Mouse (Mus musculus) heart, embryonic 10.5 days (tissue): Measurements from ENCODE around the gene Tnfsfm13. TPM values are rescaled to one million over a fixed set of nuclear protein-coding genes. Genes with fewer than 3 reads are reported as not detected.

Experiments
- DNase-seq: peaks from one replicate; pipeline ENCODE4 v3.0.0-alpha.2; 2017; ENCODE audit warnings: low spot score
- H3K27ac ChIP-seq: fragments of 300-500 bp; sonication (generic); 2 replicates; pipeline ENCODE4 v1.5.1; 2016; ENCODE audit warnings: mild to moderate bottlenecking
- H3K27me3 ChIP-seq: fragments of 300-500 bp; sonication (generic); 2 replicates; pipeline ENCODE4 v1.6.1; 2016; ENCODE audit warnings: mild to moderate bottlenecking; ENCODE audit not compliant: poor library complexity, insufficient read depth, severe bottlenecking
- H3K36me3 ChIP-seq: fragments of 300-500 bp; sonication (generic); 2 replicates; pipeline ENCODE4 v1.6.1; 2016; ENCODE audit warnings: mild to moderate bottlenecking, moderate library complexity
- H3K4me1 ChIP-seq: fragments of 300-500 bp; sonication (generic); 2 replicates; pipeline ENCODE4 v1.6.1; 2016; ENCODE audit warnings: mild to moderate bottlenecking
- H3K4me3 ChIP-seq: fragments of 300-500 bp; sonication (generic); 2 replicates; pipeline ENCODE4 v1.5.1; 2016; ENCODE audit warnings: mild to moderate bottlenecking, moderate library complexity
- H3K9me3 ChIP-seq: fragments of 300-500 bp; sonication (generic); 2 replicates; pipeline ENCODE4 v1.6.1; 2016; ENCODE audit warnings: mild to moderate bottlenecking, moderate library complexity
- WGBS: fragments of 180-500 bp; shearing (Covaris S2); methylation state at CpG from one replicate; pipeline ENCODE4 v1.1.7; 2016; 5-methylcytosine and 5-hydroxymethylcytosine counted together
- polyA plus RNA-seq: library from polyadenylated mRNA; unstranded; fragments of >200 nt; fragmentation: Nextera tagmentation; extraction: Ambion mirVana; gene quantifications from 2 replicates; pipeline ENCODE4 v1.2.1, GENCODE M21; 2016

The Tnfsfm13 gene
- polyA plus RNA-seq, 1 experiment from 2014 or later, result 1.8 TPM

GRCm38 (mm10) chr11:69699595-69699994 lies 3.7 kb upstream of the Tnfsfm13 start:
- 22% methylated on average over 1 of the region's 1 CpGs for WGBS
- H3K4me3 ChIP-seq, result 0 out of 2 replicates have a peak overlapping the region, but pooled peaks have one; percentile 15
- H3K9me3 ChIP-seq, result no peaks in the 10 kb centered on the region
- H3K27ac ChIP-seq, result peak overlapping the region; percentile 56; the same call in 1 of the 2 replicates
- H3K36me3 ChIP-seq, result no peaks in the 10 kb centered on the region
- H3K4me1 ChIP-seq, result peaks cover 33% of the 10 kb centered on the region
- no peaks in the 10 kb centered on the region for H3K27me3 ChIP-seq
- DNase-seq, result no peak

GRCm38 (mm10) chr11:69698574-69698973 lies 2.7 kb upstream of the Tnfsfm13 start:
- Histone ChIP-seq H3K4me1 (peaks cover 33% of the 10 kb centered on the region), H3K27ac (no peak overlapping the region), H3K36me3 (no peaks in the 10 kb centered on the region), H3K9me3 (no peaks in the 10 kb centered on the region), H3K4me3 (no peak overlapping the region), H3K27me3 (no peaks in the 10 kb centered on the region)
- 72% methylated on average over 5 of the region's 5 CpGs for WGBS
- DNase-seq, result no peak

DNA sequence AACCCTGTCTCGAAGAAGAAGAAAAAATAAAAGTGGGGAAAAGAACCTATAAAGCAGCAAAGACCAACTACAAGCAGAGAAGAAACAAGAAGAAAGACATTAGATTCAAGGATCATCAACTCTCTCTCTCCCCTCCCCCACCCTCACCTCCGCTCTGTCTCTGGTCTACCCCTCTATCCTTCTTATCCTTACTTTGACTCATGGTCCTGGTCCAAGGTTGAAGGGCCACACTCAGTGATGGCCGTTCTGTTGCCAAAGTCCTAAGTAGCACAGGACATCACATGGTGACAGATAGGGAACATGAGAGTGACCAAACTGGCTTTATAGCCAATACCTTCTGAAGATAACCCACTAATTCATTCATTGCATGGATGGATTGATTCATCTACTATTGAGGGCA lies 1.5 kb upstream of the Tnfsfm13 start:
- H3K27me3 ChIP-seq, result no peaks in the 10 kb centered on the region
- DNase-seq, result no peak
- H3K4me3 ChIP-seq, result no peak overlapping the region
- no peaks in the 10 kb centered on the region for H3K9me3 ChIP-seq
- peaks cover 40% of the 10 kb centered on the region for H3K4me1 ChIP-seq
- H3K27ac ChIP-seq, result no peak overlapping the region
- H3K36me3 ChIP-seq, result no peaks in the 10 kb centered on the region
- WGBS, result 83% methylated on average over 3 of the region's 3 CpGs

DNA sequence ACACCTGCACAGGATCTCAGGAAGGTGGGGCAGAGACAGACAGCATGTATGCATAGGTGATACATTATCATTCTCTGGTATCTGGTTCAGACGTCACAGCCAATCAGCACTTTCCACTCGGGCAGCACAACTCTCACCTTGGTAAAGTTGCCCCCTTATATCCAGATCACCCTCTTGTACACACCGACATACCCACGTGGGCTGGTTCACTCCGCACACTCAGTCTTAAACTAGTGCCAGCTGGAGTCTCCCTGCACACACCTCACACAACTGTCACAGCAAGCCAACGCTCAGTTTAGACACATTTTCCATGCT lies 895 bp downstream of the Tnfsfm13 start:
- Histone ChIP-seq H3K4me3 (peak overlapping the region; percentile 79), H3K27me3 (no peaks in the 10 kb centered on the region), H3K36me3 (no peaks in the 10 kb centered on the region), H3K4me1 (peaks cover 32% of the 10 kb centered on the region), H3K27ac (peak overlapping the region; percentile 93; the same call in 1 of the 2 replicates), H3K9me3 (no peaks in the 10 kb centered on the region)
- no peak for DNase-seq
- WGBS, result 33% methylated on average over 6 of the region's 6 CpGs

DNA sequence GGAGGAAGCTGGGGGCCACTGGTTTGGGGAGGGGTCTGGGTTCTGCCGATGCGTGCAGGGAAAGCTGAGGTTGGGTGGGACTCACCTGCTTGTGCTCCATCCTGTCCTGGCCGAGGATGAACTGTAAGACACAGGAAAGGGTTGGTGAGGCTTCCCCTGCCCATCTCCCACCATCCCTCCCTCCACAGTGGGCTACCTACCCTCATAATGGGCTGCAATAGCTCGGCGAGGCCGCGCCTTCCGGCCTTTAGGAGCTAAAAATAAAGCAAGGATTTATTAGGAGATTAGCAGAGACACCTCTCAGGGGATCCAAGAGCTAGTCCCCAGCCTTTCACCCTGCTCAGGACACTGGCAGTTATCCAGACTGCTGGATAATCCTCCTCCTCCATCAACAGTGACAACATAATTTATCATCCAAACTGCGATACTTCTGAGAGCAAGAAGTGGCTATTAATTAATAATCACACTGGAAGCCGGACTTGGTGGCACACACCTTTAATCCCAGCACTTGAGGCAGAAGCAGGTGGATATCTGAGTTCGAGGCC lies 2.4 kb downstream of the Tnfsfm13 start:
- no peak overlapping the region for H3K4me3 ChIP-seq
- H3K4me1 ChIP-seq, result peaks cover 25% of the 10 kb centered on the region
- DNase-seq, result no peak
- 66% methylated on average over 11 of the region's 11 CpGs for WGBS
- no peaks in the 10 kb centered on the region for H3K9me3 ChIP-seq
- H3K27me3 ChIP-seq, result no peaks in the 10 kb centered on the region
- peak overlapping the region; percentile 36; the same call in 1 of the 2 replicates for H3K27ac ChIP-seq
- H3K36me3 ChIP-seq, result no peaks in the 10 kb centered on the region

DNA sequence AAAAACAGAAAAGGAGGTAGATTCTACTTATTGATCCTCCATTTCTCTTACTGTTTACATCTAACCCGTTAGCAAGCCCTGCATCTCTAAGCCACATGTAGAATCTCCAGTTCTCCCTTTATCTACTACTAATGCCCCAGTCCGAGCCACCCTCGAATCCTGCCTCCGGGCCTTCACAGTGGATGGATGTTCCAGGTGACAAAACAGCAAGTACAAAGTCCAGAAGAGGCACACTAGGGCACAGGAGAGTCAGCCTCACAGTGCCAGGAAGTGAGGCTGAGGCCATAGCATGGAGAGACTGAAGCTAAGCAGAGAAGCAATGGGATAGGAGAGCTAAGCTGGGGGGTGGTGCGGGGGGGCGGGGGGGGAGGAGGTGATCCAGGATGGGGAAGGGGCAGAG lies 3.0 kb downstream of the Tnfsfm13 start:
- 85% methylated on average over 6 of the region's 6 CpGs for WGBS
- Histone ChIP-seq H3K27me3 (no peaks in the 10 kb centered on the region), H3K4me3 (no peak overlapping the region)

GRCm38 (mm10) chr11:69692196-69692811 lies 3.6 kb downstream of the Tnfsfm13 start:
- Histone ChIP-seq H3K4me3 (no peak overlapping the region), H3K27ac (no peak overlapping the region), H3K9me3 (no peaks in the 10 kb centered on the region), H3K27me3 (no peaks in the 10 kb centered on the region), H3K36me3 (no peaks in the 10 kb centered on the region), H3K4me1 (peaks cover 25% of the 10 kb centered on the region)
- DNase-seq, result no peak
- 64% methylated on average over 9 of the region's 9 CpGs for WGBS

More for the DNA sequence above, 3.0 kb downstream of the Tnfsfm13 start:
- no peak for DNase-seq
- H3K27ac ChIP-seq, result no peak overlapping the region
- peaks cover 25% of the 10 kb centered on the region for H3K4me1 ChIP-seq
- no peaks in the 10 kb centered on the region for H3K36me3 ChIP-seq
- no peaks in the 10 kb centered on the region for H3K9me3 ChIP-seq

DNA sequence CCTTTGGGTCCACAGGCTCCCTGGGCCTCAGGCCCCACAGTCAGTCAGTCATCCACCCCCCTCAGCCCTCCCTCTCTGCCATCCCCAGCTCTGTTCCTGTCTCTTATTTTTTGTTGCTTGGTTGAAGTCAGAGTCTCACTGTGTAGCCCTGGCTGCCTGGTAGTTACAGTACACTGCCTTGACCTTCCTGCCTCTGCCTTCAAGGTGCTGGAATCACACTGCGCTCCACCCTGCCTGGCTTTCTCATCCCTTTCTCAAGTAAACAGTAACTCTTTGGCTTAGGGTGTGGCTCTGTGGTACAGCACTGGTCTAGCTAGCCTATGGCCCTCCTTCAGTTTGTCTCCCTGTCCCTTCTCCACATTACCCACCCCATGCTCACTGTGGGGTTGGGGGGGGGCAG lies 6.0 kb downstream of the Tnfsfm13 start:
- WGBS, result 85% methylated on average over 1 of the region's 1 CpGs
- DNase-seq, result no peak
- Histone ChIP-seq H3K9me3 (no peaks in the 10 kb centered on the region), H3K4me3 (no peak overlapping the region), H3K27me3 (peaks cover 12% of the 10 kb centered on the region; the same call in 1 of the 2 replicates), H3K4me1 (peaks cover 28% of the 10 kb centered on the region), H3K36me3 (no peaks in the 10 kb centered on the region), H3K27ac (no peak overlapping the region)

- H3K36me3 ChIP-seq, result no peaks in the 10 kb centered on the region
- peaks cover 22% of the 10 kb centered on the region for H3K4me1 ChIP-seq
- H3K27me3 ChIP-seq, result peaks cover 23% of the 10 kb centered on the region
- WGBS, result 45% methylated on average over 5 of the region's 5 CpGs
- DNase-seq, result no peak
- H3K27ac ChIP-seq, result peak overlapping the region; percentile 43; the same call in 1 of the 2 replicates
- no peaks in the 10 kb centered on the region for H3K9me3 ChIP-seq
- H3K4me3 ChIP-seq, result no peak overlapping the region
Measured at GRCm38 (mm10) chr11:69687061-69687460, 8.8 kb downstream of the Tnfsfm13 start.

- Histone ChIP-seq H3K36me3 (no peaks in the 10 kb centered on the region), H3K27me3 (peaks cover 23% of the 10 kb centered on the region), H3K9me3 (no peaks in the 10 kb centered on the region), H3K4me1 (peaks cover 22% of the 10 kb centered on the region), H3K27ac (0 out of 2 replicates have a peak overlapping the region, but pooled peaks have one; percentile 42), H3K4me3 (no peak overlapping the region)
- 23% methylated on average over 4 of the region's 4 CpGs for WGBS
- DNase-seq, result no peak
Measured at GRCm38 (mm10) chr11:69686377-69686776, 9.5 kb downstream of the Tnfsfm13 start.

- Histone ChIP-seq H3K4me3 (no peak within 1 kb of the TSS), H3K4me1 (peaks cover 26% of the 10 kb centered on the region), H3K27me3 (peaks cover 23% of the 10 kb centered on the region), H3K36me3 (no peaks in the 10 kb centered on the region), H3K9me3 (no peaks in the 10 kb centered on the region), H3K27ac (0 out of 2 replicates have a peak within 1 kb of the TSS, but pooled peaks have one; percentile 43)
- WGBS, result 78% methylated on average over 10 of the region's 10 CpGs
- DNase-seq, result no peak
Measured at GRCm38 (mm10) chr11:69685526-69686148, 10.3 kb downstream of the Tnfsfm13 start, which contains the start of gene Tnfsf13. Gene Tnfsf13, minus strand, starts transcription at chr11:69685784.

DNA sequence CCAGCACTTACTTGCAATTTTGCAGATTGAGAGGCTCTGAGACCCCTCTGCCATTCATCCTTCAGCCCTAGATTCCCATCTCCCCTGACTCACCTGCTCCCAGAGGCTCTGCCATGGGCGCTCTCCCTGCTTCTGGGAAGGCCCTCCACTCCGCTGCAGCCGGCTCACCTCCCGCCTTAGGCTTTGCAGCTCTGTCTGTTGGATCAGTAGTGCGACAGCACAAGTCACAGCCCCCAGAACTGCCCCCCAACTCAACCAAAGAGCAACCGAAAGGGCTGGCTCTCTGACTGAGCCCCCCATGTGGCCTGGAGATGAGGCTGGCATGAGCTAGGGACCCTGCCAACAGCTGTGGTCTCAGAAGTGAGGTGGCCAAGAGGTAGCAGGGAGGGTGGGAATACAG lies 11.0 kb downstream of the Tnfsfm13 start:
- peaks cover 33% of the 10 kb centered on the region for H3K4me1 ChIP-seq
- no peak overlapping the region for H3K27ac ChIP-seq
- peaks cover 23% of the 10 kb centered on the region for H3K27me3 ChIP-seq
- H3K36me3 ChIP-seq, result peaks cover 7% of the 10 kb centered on the region
- no peaks in the 10 kb centered on the region for H3K9me3 ChIP-seq
- DNase-seq, result no peak
- no peak overlapping the region for H3K4me3 ChIP-seq
- 70% methylated on average over 6 of the region's 6 CpGs for WGBS

DNA sequence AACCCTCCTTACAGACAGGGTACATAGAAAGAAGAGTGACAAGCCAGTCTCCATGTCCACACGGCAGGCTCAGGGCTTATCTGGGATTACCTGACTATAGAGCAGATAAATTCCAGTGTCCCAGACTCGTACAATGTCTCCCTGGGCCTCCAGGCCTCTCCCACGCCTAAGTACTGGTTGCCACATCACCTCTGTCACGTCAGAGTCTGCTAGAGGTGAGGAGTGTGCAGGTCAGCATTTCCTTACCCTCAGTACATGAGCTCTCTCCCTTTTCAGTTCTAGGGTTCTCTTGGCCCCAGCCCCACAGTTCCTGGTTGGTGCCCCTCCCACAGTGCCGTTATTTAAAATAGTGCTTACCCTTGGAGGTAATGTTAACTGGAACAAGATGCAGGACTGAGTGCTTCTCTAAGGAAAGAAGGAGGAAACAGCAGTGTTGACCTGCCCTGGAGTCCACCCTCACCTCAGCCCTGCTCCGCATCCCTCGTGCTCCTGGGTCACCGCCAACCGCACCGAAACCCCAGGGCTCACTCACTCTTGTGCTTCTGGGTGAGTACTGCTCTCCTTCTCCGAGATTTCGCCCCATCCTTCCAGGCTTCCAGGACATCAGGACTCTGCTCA lies 11.7 kb downstream of the Tnfsfm13 start:
- 74% methylated on average over 12 of the region's 12 CpGs for WGBS
- Histone ChIP-seq H3K27me3 (peaks cover 23% of the 10 kb centered on the region), H3K4me3 (no peak overlapping the region), H3K36me3 (peaks cover 14% of the 10 kb centered on the region), H3K27ac (0 out of 2 replicates have a peak overlapping the region, but pooled peaks have one; percentile 18), H3K4me1 (peaks cover 37% of the 10 kb centered on the region), H3K9me3 (no peaks in the 10 kb centered on the region)
- no peak for DNase-seq
